Mouse (Mus musculus) thymus, adult 2 months (tissue): Measurements from ENCODE around the gene Fam20c. TPM values are rescaled to one million over a fixed set of nuclear protein-coding genes. Genes with fewer than 3 reads are reported as not detected.

Source experiments
- DNase-seq: peaks from one replicate; pipeline ENCODE4 v3.0.0; 2021
- H3K27ac ChIP-seq: fragments of 200-500 bp; 2 replicates; pipeline ENCODE4 v1.5.1; 2012; ENCODE audit warnings: low read length, control low read depth; ENCODE audit not compliant: control insufficient read depth, insufficient read depth
- H3K27me3 ChIP-seq: fragments of 200-500 bp; 2 replicates; pipeline ENCODE4 v1.6.1; 2012; ENCODE audit warnings: mild to moderate bottlenecking, low read length, moderate library complexity, mixed read lengths; ENCODE audit not compliant: control insufficient read depth, insufficient read depth
- H3K36me3 ChIP-seq: fragments of 200-500 bp; 2 replicates; pipeline ENCODE4 v1.6.1; 2012; ENCODE audit warnings: mild to moderate bottlenecking, low read length, moderate library complexity; ENCODE audit not compliant: control insufficient read depth, insufficient read depth
- H3K4me1 ChIP-seq: fragments of 200-500 bp; replicated peaks from 2 replicates; pipeline ENCODE4 v1.6.1; 2012; ENCODE audit warnings: low read length; ENCODE audit not compliant: control insufficient read depth, insufficient read depth
- H3K4me3 ChIP-seq: fragments of 200-500 bp; 2 replicates; pipeline ENCODE4 v1.5.1; 2012; ENCODE audit warnings: mild to moderate bottlenecking, low read length, control low read depth, moderate library complexity; ENCODE audit not compliant: control insufficient read depth, insufficient read depth
- CTCF ChIP-seq: fragments of 200-500 bp; IDR thresholded peaks from 2 replicates; pipeline ENCODE4 v1.5.1; 2012; ENCODE audit warnings: mild to moderate bottlenecking, control low read depth, low read length, moderate library complexity, borderline replicate concordance; ENCODE audit not compliant: control insufficient read depth, poor library complexity, insufficient read depth; ENCODE audit errors: extremely low read depth
- POLR2A ChIP-seq: fragments of 200-500 bp; IDR thresholded peaks from 2 replicates; pipeline ENCODE4 v1.6.1; 2012; ENCODE audit warnings: mild to moderate bottlenecking, low read length, control low read depth, moderate library complexity; ENCODE audit not compliant: control insufficient read depth, poor library complexity, insufficient read depth; ENCODE audit errors: extremely low read depth
- WGBS: fragments of 180-500 bp; shearing (Covaris S2); methylation state at CpG from one replicate; pipeline ENCODE4 v1.1.7; 2018; 5-methylcytosine and 5-hydroxymethylcytosine counted together
- polyA plus RNA-seq: library from polyadenylated mRNA; depleted of rRNA; stranded (reverse); fragments of >200 nt; gene quantifications from 2 replicates; pipeline ENCODE4 v1.2.3, GENCODE M21; 2012

The Fam20c gene
- polyA plus RNA-seq, 1 experiment: 11.0 TPM

DNA sequence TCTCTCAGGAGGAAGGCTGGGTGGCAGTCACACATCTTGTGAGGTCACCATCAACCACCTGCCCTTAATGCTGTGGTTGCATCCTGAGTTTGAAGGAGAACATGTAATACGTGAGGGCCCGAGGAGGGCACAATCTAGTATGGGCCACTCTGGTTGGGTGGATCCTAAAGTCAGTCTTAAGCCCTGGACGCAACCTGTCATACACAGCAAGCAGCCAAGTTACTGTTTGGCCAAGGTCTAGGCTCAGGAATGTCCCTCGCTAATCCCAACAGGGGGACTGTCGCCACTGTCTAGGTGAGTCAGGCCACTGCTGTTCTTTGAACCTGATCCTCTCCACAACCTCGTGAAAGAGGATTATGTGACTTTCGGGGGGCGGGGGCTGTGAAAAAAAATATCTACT is 10.3 kb downstream of the Fam20c start:
- Histone ChIP-seq H3K4me3 (no peak overlapping the region), H3K27ac (no peak overlapping the region), H3K4me1 (no peaks in the 10 kb centered on the region), H3K36me3 (no peaks in the 10 kb centered on the region), H3K27me3 (no peaks in the 10 kb centered on the region)
- no peak for TF ChIP-seq CTCF
- TF ChIP-seq POLR2A: no peak
- DNase-seq: no peak
- WGBS: 92% methylated on average over 8 of the region's 8 CpGs

- TF ChIP-seq CTCF (no peak), POLR2A (no peak)
- Histone ChIP-seq H3K4me1 (no peaks in the 10 kb centered on the region), H3K27ac (no peak overlapping the region), H3K36me3 (no peaks in the 10 kb centered on the region), H3K4me3 (no peak overlapping the region), H3K27me3 (no peaks in the 10 kb centered on the region)
- 95% methylated on average over 11 of the region's 11 CpGs for WGBS
- DNase-seq: no peak
These were observed 13.3 kb downstream of the Fam20c start for GRCm38 (mm10) chr5:138767650-138768049.

DNA sequence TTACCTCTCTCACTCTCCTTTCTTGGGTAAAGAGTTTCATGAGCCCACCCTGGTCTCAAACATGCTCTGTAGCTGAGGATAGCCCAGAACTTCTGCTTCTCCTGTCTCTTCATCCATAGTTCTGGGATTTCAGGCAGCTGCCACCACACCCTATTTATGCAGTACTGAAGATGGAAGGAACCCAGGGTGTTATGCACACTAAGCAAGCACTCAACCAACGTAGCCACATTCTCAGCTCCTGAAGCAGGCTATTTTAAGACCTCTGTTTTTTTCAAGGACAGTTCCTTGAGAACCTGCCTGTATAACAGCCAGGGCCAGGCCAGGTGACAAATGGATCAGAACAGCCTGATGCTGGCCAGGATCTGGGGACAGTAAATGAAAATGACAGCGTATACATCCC is 14.4 kb downstream of the Fam20c start:
- WGBS: 84% methylated on average over 2 of the region's 2 CpGs
- Histone ChIP-seq H3K4me3 (no peak overlapping the region), H3K36me3 (no peaks in the 10 kb centered on the region), H3K27me3 (no peaks in the 10 kb centered on the region), H3K27ac (no peak overlapping the region), H3K4me1 (no peaks in the 10 kb centered on the region)
- DNase-seq: no peak
- TF ChIP-seq CTCF: no peak
- no peak for TF ChIP-seq POLR2A

- Histone ChIP-seq H3K36me3 (no peaks in the 10 kb centered on the region), H3K27me3 (no peaks in the 10 kb centered on the region), H3K27ac (no peak overlapping the region), H3K4me3 (no peak overlapping the region), H3K4me1 (no peaks in the 10 kb centered on the region)
- TF ChIP-seq POLR2A: no peak
- no peak for TF ChIP-seq CTCF
- no peak for DNase-seq
- WGBS: 93% methylated on average over 5 of the region's 5 CpGs
These were observed 14.8 kb downstream of the Fam20c start for GRCm38 (mm10) chr5:138769126-138769525.

DNA sequence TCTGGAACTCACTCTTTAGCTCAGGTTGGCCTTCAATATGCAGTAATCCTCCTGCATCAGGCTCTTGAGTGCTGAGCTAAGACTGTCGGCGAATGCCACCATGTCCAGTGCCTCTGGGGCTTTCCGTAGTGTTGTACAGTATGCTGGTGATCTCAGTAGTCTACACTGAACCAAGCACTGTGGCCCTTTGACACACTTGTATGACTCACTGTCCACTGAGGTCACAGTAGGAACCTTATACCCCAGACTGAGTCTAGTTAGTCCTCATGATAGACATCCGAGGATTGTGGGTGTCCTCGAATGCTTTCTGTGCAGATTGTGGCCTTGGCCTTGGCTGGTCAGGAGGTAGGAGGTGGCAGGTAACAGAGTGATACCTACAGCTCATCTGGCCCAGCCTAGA is 20.8 kb downstream of the Fam20c start:
- no peak for DNase-seq
- TF ChIP-seq POLR2A (no peak), CTCF (no peak)
- H3K4me3 ChIP-seq: no peak overlapping the region

DNA sequence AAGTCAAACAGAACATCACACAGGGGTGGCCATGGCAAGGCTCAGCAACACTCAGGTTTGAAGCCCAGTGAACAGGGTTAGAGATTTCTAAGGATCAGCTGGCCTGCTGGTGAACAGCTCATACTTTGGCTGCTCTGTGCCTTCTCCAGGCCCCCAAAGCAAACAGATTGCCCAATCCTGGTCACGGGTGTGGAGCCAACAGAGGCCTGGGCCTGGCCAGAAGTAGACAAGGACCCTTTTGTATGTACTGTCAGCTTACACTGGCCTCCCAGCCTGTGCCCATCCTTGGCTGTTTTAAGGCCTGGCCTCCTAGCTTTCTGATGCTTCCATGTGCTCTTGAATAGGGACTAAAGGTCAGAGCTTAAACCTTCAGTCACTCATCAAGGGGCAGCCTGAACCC is 22.0 kb downstream of the Fam20c start:
- WGBS: 91% methylated on average over 1 of the region's 1 CpGs
- Histone ChIP-seq H3K27me3 (no peaks in the 10 kb centered on the region), H3K27ac (no peak overlapping the region), H3K36me3 (no peaks in the 10 kb centered on the region), H3K4me3 (no peak overlapping the region), H3K4me1 (no peaks in the 10 kb centered on the region)
- TF ChIP-seq POLR2A: no peak
- no peak for TF ChIP-seq CTCF
- DNase-seq: no peak

More for the DNA sequence above, 20.8 kb downstream of the Fam20c start:
- Histone ChIP-seq H3K27me3 (no peaks in the 10 kb centered on the region), H3K36me3 (no peaks in the 10 kb centered on the region), H3K4me1 (no peaks in the 10 kb centered on the region), H3K27ac (no peak overlapping the region)
- WGBS: 93% methylated on average over 5 of the region's 5 CpGs

GRCm38 (mm10) chr5:138778731-138779463 is 24.6 kb downstream of the Fam20c start:
- H3K4me3 ChIP-seq: no peak overlapping the region
- no peaks in the 10 kb centered on the region for H3K27me3 ChIP-seq
- no peaks in the 10 kb centered on the region for H3K36me3 ChIP-seq
- TF ChIP-seq CTCF (no peak), POLR2A (no peak)
- 89% methylated on average over 9 of the region's 9 CpGs for WGBS
- H3K4me1 ChIP-seq: no peaks in the 10 kb centered on the region
- DNase-seq: no peak
- H3K27ac ChIP-seq: no peak overlapping the region
